Mouse (Mus musculus): ENCODE results near the gene Rab30.

Gene Rab30

DNA sequence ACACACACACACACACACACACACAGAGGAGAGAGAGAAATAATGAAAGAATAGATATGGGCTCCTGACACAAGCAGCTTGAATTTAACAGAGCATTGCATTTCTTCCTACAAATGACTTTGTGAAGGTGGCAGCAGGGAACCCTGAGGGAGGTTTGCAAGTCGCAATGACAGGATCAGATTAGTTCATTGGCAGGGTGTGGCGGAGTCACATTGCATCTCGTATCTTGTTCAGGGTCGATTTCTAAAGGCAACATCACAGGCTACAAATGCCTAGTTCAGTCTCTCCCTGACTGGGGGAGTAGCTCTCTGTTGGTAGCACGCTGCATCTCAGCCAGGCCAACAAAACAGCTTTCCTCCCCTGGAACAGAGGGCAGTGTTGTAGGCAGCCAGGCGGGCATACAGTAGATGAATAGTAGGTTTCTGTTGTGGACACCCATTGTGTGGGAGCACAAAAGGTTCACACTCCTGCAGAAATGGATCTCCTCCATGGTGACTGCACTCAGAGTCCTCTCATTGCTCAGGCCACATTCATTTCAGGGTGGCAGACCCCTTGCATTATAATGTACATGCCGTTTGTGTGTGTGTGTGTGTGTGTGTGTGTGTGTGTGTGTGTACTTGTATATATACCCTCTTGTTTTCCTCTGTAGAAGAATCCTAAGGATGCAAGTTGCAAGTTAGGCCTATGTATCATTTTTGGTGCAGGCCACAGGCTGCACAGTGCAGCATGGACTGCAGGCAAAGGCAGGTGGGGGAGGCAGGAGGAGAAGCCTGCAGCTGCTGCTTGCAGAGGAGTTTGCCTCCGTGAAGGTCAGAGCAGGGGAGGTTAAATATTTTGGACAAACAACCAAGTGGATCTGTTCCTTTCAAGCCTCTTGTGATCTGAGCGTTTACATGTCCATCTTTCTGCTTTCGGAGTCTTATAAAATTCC lies 58.5 kb downstream of the Rab30 start:
- DNase-seq (ENCODE audit: low spot score) = no peak

- no peak for DNase-seq (ENCODE audit: low spot score)
Measured at GRCm38 (mm10) chr7:92802158-92802557, 60.8 kb downstream of the Rab30 start.

DNA sequence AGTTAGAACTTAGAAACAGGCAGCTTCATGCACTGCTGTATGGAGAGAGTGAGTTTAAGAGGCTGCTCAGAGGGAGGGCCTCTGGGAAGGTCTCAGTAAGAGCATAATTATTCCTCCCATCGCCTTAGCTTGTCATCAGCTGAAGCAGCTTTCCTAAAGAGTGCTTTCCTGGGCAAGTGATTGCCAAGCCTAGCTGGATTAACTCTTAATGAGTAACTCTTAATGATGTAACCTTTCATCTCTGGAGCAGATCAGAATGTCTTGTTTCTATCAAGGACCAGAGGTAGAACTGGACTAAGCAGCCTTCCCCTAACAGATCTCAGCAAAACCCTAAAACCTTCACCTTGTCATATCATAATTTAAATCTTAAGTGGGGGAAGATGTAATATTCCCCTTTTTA lies 61.8 kb downstream of the Rab30 start:
- DNase-seq (ENCODE audit: low spot score) = no peak

DNA sequence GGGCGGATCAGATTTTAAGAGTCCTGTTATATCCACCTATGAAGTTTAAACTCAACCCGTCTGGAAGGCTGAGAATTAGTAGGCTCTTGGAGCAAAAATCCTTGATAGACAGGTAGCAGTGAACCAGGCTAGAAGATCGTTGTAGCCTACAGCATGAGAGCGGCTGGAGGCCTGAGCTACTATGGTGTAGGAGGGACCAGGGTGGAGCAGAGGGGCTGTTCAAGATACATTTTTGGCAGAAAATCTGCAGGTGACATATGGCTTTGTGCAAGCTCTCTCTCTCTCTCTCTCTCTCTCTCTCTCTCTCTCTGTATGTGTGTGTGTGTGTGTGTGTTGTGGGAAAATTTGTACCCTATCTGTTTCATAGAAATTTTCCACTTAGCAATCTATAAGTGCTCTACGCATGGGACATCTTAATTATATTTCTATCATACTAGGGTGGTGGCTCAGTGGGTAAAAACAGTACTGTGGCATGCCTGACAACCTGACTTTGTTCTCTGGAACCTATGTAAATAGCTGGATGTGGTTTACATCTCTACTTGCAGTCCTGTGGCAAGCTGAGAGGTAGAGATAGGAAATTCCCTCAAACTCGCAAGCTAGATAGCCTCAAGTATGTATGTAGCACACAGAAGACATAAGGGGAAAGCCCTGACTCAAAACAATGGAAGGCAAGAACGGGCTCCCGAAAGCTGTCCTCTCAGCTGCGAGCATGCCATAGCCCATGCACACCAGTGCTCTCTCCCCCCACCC lies 63.7 kb downstream of the Rab30 start:
- no peak for DNase-seq (ENCODE audit: low spot score)

- DNase-seq (ENCODE audit: low spot score) = no peak
Measured at GRCm38 (mm10) chr7:92806512-92807188, 65.2 kb downstream of the Rab30 start.

- DNase-seq (ENCODE audit: low spot score) = no peak
Measured at GRCm38 (mm10) chr7:92807482-92807881, 66.1 kb downstream of the Rab30 start.

DNA sequence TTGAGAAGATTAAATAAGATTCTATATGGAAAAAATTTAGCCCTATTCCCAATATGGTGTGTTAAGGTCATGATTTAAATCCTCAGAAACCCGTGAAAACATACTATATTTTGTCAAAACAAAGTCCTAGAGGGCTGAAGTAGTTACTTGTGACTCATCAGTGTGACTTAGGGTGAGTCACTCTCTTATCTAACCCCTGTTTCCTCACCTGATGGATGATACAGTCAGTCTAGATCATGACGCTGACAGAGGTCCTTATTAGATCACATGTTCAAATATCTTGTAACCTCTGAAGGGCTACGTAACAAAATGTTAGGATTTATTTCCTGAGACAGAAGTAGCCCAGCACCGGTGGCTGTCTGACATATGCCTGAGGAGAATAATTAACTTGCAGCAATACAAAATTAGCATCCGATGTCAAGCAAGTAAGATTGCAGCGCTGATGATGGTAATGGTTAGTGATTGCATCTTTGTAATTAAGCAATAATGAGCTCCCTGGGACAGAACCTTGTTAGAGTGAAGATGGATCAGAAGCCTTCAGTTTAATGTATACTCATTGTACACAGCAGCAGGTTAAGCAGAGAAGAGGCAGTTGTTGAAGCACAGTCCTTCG lies 70.4 kb downstream of the Rab30 start:
- DNase-seq (ENCODE audit: low spot score) = no peak

- DNase-seq (ENCODE audit: low spot score) = no peak
Measured at GRCm38 (mm10) chr7:92817242-92817641, 75.8 kb downstream of the Rab30 start.

DNA sequence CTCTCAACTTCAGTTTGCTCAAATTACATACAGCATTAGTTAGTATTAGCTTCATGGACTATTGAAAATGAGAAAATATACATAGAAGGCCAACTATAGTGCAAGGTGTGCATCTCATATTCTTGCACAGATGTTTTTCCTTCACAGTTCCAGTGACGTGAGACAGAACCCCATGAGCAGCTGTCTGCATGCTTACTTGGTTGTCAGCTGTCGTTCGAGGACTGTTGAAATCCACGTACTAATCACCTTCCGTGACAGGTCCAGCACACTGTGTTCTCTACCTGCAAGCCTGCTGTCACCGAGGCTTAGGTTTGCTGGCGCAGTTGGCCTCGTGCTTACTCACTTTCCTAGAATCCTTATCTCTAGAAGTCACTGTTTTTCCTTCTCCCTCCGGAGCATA lies 76.5 kb downstream of the Rab30 start:
- DNase-seq (ENCODE audit: low spot score) = no peak

DNA sequence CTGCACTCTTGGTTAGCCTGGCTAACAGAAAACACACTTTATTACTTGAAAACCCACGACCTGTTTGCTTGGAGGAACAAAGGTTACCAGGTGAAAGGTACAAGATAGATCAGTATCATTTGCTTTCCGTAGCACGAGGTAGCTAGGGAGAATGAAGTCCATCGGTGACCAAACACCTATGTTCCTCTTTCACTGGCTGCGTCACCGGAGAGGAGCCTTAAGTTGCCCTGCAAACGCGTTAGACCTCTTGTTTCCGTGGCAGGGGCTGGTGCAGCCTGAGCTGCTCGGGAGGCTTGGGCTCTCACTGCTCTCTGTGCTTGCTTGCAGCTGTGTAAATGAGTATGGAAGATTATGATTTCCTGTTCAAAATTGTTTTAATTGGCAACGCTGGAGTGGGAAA lies 78.3 kb downstream of the Rab30 start:
- DNase-seq (ENCODE audit: low spot score) = no peak

DNA sequence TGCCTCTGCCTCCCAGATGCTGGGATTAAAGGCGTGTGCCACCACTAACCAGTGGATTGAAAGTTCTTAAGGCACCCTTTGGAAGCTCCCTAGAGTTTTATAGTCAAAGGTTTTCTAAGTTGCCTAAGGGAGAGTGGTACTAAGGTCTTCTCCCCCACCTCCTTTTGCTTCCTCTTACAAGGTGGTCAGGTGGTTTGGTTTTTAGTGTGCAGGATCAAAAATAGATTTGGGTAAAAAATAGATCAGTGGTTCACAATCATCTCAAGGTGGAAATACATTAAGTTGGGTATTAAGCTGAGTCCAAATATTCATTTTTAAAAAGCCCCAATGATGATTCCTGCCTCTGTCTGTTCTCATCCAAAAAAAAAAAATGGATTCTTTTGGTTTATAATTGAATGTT lies 79.0 kb downstream of the Rab30 start:
- no peak for DNase-seq (ENCODE audit: low spot score)

DNA sequence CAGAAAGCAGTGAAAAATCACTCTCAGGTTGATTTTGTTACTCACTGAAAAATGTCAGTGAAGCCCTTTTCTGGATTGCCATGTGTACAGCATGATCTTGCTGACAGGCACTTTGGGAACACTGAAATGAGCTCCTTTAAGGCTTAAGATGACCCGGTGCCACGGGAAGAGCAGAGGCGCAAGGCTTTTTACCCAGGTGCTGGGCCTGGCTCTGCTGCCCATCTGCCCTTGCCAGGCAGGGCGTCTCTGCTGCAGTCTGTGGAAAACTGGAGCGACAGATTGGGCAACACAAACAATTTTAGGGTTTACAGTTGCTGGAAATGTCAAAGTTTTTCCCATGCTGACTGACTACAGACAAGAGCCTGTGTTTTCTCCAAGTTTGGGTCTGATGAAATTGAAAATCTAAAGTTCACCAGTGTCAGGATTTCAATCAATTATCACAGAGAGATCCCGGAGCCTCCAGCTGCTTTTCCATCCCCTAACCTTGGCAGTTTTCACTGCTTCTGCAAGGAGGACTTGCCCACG lies 79.6 kb downstream of the Rab30 start:
- no peak for DNase-seq (ENCODE audit: low spot score)

DNA sequence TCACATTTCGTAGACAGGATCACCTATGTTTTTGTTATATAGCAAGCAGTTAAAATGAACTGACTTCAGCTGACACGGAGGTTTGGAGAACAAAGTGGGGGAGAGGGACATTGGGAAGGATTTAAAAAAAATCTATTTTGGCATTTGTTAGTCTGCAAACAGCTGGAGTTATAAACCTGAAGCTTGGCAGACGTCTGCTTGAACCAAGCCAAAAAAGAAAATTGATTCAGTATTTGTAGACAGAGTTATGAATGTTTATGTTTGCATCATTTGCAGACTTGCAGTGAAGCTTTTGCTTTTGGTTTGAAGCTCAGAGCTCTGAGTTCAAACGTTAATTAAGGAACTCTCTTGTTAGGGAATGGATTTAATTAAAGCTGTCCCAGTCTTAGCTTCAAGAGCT lies 80.5 kb downstream of the Rab30 start:
- DNase-seq (ENCODE audit: low spot score) = no peak

GRCm38 (mm10) chr7:92822409-92823101 lies 81.2 kb downstream of the Rab30 start:
- no peak for DNase-seq (ENCODE audit: low spot score)

- no peak for DNase-seq (ENCODE audit: low spot score)
Measured at GRCm38 (mm10) chr7:92826248-92826647, 84.8 kb downstream of the Rab30 start.

DNA sequence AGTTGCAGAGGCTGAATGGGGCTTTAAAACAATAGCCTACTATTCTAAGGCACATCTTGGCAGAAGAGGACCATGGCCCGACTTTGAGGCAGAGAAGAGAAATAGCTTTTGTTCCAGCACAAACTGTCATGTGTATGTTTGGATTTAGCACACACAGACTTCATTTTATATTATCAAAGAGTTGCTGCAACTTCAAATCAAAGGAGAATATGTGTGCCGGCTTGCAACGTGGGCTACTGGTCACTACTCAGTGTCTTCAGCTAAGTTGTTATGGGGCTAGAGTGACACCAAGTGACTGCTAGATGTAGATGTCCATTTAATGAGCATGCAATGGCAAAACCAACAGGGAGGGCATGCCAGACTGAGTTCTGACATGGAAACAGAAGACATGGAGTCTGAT lies 86.6 kb downstream of the Rab30 start:
- no peak for DNase-seq (ENCODE audit: low spot score)

DNA sequence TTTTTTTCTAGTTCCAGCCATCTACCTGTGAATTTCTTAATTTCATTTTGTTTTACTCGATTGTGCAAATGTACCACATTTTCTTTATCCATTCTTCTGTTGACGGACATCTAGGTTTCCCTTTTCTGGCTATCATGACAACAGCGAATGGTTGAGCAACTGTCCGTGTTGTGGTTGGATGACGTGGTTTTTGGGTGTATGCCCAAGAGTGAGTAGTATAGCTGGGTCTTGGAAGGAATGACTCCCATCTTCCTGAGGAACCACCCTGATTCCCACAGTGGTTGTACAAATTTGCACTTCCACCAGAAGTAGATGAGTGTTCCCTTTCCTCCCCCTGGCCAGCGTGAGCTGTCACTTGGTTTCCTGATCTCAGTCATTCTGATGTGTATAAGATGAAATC lies 91.0 kb downstream of the Rab30 start:
- DNase-seq (ENCODE audit: low spot score) = no peak

GRCm38 (mm10) chr7:92834391-92834790 lies 93.0 kb downstream of the Rab30 start:
- no peak for DNase-seq (ENCODE audit: low spot score)

GRCm38 (mm10) chr7:92836447-92836846 lies 95.0 kb downstream of the Rab30 start:
- DNase-seq (ENCODE audit: low spot score) = no peak

DNA sequence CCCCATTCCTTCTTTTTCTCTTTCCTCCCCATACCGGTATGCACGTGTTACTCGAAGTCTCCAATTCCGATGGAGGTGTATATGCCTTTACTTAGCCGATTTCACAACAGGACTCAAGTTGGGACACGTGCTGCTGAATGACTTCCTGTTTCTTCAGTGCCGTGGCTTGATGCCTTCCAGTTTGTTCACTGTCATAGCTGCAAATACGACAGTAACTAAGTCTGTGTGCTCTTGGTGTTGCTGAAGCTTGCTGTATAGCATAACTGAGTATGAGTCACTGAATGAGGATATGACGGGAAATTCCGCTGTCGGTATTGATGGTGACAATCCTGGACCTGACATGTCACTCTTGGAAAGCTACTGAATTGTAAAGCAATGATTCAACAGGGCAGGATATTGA lies 95.8 kb downstream of the Rab30 start:
- DNase-seq (ENCODE audit: low spot score) = no peak

DNA sequence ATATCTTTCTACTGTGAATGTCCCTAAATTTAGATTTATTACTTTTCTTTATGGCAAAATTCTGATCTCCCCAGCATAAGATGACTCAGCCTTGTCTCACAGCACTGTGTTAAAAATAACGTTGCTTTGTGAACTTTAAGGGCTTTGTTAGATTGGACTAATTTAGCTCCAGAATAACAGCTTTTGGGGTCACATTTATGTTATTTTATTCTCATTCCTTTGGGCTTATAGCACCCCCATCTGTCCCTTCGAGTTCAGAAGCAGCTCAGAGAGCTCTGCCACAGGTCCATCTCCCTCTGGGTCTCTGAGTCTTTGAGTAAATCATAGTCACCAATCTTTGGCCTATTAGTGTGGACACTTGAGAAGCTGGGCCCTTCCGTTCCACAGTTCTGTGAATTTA lies 96.5 kb downstream of the Rab30 start:
- DNase-seq (ENCODE audit: low spot score) = no peak

Data from ovary, postnatal 14 days (tissue).